Mouse (Mus musculus) cerebellum, adult 9-10 months (tissue): ENCODE measurements around the gene Paqr6.
"Not testable (repeated sequence)": the region's sequence is repeated elsewhere in the genome, so short reads cannot be mapped to it uniquely, and the experiment has no call there.

Experiments used
- DNase-seq: peaks from one replicate; pipeline ENCODE4 v3.0.0; 2022

The Paqr6 gene

GRCm38 (mm10) chr3:88366830-88367428 is 2.5 kb downstream of the Paqr6 start:
- DNase-seq, result not testable (repeated sequence)

DNA sequence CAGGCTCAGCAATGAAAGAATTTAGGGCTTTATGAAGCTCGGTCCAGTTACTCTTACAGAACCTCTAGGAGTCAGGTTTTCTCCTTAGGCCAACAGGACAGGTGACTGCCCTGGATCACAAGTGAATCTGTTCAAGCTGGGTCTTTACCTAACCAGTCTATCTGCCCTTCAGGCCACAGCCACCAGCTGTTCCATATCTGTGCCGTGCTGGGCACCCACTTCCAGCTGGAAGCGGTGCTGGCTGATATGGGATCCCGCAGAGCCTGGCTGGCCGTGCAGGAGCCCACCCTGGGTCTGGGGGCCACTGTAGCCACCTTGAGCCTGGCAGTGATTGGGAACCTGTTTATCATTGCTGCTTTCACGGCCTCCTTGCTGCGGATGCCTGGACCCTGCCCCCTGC is 3.1 kb downstream of the Paqr6 start:
- DNase-seq, result not testable (repeated sequence)

- not testable (repeated sequence) for DNase-seq
Measured at GRCm38 (mm10) chr3:88368511-88368910, 4.1 kb downstream of the Paqr6 start.

DNA sequence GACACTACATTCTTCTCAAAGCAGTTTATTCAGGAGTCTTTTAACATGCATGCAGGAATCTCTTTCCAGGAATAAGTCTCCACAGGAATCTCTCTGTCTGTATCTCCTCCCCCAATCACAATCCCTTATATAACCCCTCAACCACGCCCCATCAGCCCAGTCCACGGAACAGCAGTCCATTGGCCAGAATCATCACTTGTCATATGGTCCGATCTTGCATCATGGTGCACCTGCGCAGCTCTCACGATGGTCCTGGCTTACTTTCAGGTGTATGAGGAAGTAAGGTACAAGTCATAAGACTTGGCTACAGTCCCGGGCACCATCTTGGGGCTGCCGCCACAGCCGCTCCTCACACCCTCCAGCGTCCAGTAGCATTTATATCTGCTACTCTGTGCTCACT is 8.3 kb downstream of the Paqr6 start, which contains the start of gene Bglap3:
Gene Bglap3 (minus strand): TSS at position 101 of the 400 bp plus-strand sequence.
- not testable (repeated sequence) for DNase-seq

DNA sequence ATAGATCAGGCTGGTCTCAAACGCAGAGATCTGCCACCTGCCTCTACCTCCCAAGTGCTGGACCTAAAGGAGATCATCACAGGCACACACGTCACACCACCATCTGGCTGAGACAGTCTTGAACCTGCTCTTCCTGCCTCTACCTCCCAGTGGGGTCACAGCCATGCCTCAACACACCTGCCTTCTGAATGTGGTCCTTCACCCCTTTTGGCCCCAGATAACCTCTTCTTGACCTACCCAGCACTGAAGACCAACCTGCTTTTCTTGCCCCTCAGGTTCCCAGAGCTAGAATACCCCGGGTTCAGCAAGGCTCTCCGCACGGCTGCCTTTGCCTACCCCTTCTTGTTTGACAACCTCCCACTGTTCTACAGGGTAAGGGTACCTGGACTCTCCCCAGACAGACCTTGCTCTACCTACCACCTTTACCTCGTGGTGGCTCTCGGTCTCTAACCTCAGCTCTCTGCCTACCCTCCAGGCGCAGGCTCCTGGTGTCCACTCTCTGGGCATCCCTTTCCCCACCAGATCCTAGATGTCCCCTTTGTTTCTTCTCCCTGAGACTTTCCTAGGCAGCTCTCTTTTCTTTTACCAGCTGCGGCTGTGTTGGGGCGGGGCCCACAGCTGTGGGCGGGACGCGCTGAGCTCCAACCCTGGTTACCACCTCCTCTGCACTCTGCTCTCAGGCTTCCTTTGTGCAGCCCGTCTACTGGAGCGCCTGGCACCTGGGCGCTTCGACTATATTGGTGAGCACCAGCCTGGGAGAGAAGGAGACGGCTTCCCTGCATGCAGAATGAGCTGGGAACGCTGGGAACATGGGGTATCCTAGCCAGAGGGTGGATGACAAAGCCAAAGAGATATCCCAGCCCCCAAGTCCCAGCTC is 11.6 kb downstream of the Paqr6 start:
- DNase-seq, result not testable (repeated sequence)

GRCm38 (mm10) chr3:88376644-88377043 is 12.3 kb downstream of the Paqr6 start:
- not testable (repeated sequence) for DNase-seq

DNA sequence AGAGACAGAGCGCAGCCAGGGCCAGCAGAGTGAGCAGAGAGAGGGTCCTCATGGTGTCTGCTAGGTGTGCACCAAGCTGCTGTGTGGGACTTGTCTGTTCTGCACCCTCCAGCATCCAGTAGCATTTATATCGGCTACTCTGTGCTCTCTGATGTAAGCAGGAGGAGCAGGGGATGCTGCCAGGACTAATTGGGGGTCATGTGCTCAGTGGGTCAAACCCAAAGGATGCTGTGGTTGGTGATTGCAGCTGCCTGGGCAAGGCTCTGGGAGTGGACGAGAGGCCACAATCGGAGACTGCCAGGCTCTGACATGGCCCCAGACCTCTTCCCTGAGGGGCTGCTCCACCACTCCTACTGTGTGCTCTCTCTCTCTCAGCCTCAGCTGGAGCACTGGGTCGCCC is 14.2 kb downstream of the Paqr6 start, which contains the start of gene Bglap2:
Gene Bglap2 (minus strand): TSS at position 101 of the 400 bp plus-strand sequence.
- DNase-seq, result not testable (repeated sequence)

DNA sequence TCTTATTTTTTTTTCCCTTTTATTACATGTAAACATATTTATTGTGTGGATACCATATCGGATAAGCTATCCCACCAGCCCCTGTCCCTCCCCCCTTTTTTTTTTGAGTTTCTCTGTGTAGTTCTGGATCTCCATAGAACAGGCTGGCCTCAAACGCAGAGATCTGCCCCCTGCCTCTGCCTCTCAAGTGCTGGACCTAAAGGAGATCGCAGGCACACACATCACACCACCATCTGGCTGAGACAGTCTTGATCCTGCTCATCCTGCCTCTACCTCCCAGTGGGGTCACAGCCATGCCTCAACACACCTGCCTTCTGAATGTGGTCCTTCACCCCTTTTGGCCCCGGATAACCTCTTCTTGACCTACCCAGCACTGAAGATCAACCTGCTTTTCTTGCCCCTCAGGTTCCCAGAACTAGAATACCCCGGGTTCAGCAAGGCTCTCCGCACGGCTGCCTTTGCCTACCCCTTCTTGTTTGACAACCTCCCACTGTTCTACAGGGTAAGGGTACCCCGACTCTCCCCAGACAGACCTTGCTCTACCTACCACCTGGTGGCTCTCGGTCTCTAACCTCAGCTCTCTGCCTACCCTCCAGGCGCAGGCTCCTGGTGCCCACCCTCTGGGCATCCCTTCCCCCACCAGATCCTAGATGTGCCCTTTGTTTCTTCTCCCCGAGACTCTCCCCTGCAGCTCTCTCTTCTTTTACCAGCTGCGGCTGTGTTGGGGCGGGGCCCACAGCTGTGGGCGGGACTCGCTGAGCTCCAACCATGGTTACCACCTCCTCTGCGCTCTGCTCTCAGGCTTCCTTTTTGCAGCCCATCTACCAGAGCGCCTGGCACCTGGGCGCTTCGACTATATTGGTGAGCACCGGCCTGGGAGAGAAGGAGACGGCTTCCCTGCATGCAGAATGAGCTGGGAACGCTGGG is 17.3 kb downstream of the Paqr6 start:
- not testable (repeated sequence) for DNase-seq

GRCm38 (mm10) chr3:88382383-88382782 is 18.0 kb downstream of the Paqr6 start:
- DNase-seq, result not testable (repeated sequence)

DNA sequence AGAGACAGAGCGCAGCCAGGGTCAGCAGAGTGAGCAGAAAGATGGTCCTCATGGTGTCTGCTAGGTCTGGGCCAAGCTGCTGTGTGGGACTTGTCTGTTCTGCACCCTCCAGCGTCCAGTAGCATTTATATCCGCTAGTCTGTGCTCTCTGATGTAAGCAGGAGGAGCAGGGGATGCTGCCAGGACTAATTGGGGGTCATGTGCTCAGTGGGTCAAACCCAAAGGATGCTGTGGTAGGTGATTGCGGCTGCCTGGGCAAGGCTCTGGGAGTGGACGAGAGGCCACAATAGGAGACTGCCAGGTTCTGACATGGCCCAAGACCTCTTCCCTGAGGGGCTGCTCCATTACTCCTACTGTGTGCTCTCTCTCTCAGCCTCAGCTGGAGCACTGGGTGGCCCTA is 20.0 kb downstream of the Paqr6 start, which contains the start of gene Bglap:
Gene Bglap (minus strand): TSS at position 101 of the 400 bp plus-strand sequence.
- DNase-seq, result no peak

GRCm38 (mm10) chr3:88393776-88394375 is 29.5 kb downstream of the Paqr6 start:
- DNase-seq, result no peak

- no peak for DNase-seq
Measured at GRCm38 (mm10) chr3:88395288-88395687, 30.9 kb downstream of the Paqr6 start.

- no peak for DNase-seq
Measured at GRCm38 (mm10) chr3:88395742-88396141, 31.4 kb downstream of the Paqr6 start.

- DNase-seq, result peak; percentile 91
Measured at GRCm38 (mm10) chr3:88398666-88399065, 34.3 kb downstream of the Paqr6 start.

DNA sequence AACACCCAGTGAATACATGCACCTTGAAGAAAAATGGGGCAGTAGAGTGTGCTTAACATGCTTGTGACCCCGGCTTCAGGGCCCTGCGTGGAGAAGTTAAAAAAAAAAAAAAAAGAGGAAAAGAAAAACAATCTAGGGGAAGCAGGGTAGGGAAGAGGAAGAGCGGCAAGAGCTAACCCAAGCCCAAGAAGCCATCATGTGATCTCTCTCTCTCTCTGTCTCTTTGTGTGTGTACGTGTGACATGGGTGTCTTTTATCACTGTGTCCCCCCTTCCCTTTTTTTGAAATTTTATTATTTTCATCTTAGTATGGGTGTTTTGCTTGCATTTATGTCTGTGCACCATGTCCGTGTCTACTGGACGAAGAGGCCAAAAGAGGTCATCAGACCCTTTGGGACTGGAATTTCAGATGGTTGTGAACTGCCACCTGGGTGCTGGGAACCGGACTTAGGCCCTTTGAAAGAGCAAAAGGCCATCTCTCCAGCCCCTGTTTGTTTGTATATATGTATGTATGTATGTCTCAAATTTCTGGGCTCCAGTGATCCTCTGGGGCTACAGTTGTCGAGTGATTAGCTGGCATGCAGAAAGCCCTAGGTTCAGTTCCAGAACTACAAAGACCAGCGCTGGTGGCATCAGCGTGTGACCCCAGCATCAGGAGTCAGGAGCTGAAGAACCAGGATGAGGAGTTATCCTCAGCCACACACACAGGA is 39.3 kb downstream of the Paqr6 start:
- DNase-seq, result no peak

- peak; percentile 79 for DNase-seq
Measured at GRCm38 (mm10) chr3:88407090-88407489, 42.7 kb downstream of the Paqr6 start.

DNA sequence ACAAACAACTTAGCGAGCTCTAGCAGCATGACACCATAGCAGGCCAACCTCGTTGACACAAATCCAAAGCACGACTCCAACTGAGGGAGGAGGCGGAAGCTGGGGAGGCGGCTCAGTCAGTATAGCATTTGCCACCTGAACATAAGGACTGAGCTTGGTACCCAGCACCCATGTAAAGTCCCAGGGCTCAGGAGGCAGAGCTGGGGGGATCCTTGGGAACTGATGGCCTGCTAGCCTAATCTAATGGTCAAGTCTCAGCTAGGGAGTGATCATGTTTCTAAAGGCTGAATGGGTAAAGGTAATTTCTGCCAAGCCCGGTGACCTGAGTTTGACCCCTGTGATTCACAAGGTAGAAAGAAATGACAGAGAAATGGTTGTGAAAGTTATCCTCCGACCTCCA is 43.1 kb downstream of the Paqr6 start:
- no peak for DNase-seq

GRCm38 (mm10) chr3:88408953-88409352 is 44.6 kb downstream of the Paqr6 start:
- DNase-seq, result no peak

GRCm38 (mm10) chr3:88409741-88410644 is 45.6 kb downstream of the Paqr6 start, which contains the start of gene Pmf1:
Gene Pmf1 (minus strand): TSS chr3:88410331.
- DNase-seq, result peak; percentile 86

DNA sequence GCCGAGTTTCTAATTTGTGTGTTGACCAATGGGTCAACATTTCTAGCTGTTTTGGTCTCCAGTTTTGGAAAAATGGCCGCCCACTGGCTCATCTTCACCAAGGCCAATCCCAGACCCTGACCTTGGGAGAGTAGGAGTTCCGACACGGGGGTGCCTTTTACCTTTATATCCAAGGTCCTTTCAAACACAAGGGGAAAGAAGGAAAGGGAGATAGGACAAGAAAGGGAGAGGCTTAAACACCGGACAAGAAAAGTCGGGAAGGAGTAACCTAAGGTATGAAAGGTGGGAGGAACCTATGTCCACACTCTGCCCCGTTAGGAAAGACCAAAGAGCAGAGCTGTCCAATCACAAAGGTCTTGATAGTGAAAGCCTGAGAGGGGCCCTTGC is 46.3 kb downstream of the Paqr6 start:
- DNase-seq, result no peak
